Mouse (Mus musculus): Measurements from ENCODE around the gene Igfbp1.

- TF ChIP-seq GATA1 (IDR thresholded peaks at IDR 0.05; ENCODE audit: low read length) (no peak), TAL1 (IDR thresholded peaks at IDR 0.05; ENCODE audit: low read length) (no peak)
Observed at GRCm38 (mm10) chr11:7233333-7233732, 35.8 kb downstream of the Igfbp1 start.

Measured in erythroblast, embryonic 14.5 days (primary cell).